Mouse (Mus musculus) regulatory T cell (primary cell): Measurements from ENCODE around the gene Gm17324.

ENCODE experiments used
- in situ Hi-C: fragments of 300-600 bp; cut with MboI, MseI; formaldehyde crosslinking; loops from one replicate; pipeline ENCODE4 v1.15.1; 2025; ENCODE audit warnings: high pct_unique_total_duplicates

The Gm17324 gene

DNA sequence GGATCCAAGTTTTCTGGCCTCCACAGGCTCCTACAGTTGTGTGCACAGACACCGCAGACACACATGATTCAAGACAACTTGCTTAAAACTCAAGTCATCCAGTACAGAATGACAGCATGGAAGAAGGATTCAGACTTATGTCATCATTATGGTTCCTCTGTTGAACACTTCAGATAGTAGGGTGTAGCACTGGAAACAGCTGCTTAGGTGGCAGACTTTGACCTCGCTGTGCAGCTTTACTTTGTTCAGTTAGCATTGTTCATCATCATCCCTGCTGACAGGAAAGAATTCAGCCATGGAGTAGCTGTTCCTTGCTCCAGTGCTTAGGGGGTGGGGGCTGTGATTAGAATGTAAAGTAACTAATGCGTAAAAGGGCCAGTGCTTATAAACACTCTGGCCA, 17.1 kb upstream of the Gm17324 start:
- in situ Hi-C loops: no loop called here

- in situ Hi-C loops: loop anchor here (5.0 kb wide), 1 partner anchor 84 kb away; no protein-coding TSS in a partner anchor
Measured at GRCm38 (mm10) chr9:78463337-78463736, 14.8 kb upstream of the Gm17324 start.

GRCm38 (mm10) chr9:78457026-78457425, 8.4 kb upstream of the Gm17324 start:
- in situ Hi-C loops: no loop called here

- in situ Hi-C loops: no loop called here
Measured at GRCm38 (mm10) chr9:78451382-78451781, 2.8 kb upstream of the Gm17324 start.

- in situ Hi-C loops: no loop called here
Measured at GRCm38 (mm10) chr9:78450404-78450803, 1.8 kb upstream of the Gm17324 start.

DNA sequence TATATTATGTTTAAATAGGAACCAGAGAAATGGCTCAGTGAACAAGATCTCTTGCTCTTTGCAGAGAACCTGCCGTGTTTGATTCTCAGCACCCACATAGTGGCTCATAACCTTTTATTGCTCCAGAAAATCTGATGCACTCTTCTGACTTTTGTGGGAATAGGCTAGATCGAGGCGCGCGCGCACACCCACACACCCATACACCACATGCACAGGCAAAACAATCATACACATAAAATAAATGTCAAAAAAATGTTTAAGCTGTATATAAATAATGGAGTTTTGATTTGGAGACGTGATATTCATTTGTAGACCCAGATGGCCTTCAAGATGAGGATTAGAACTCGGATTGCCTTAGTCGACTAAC, 997 bp downstream of the Gm17324 start:
- in situ Hi-C loops: loop anchor here (10.0 kb wide), 1 partner anchor 77 kb away; no protein-coding TSS in a partner anchor

- in situ Hi-C loops: loop anchor here (10.0 kb wide), 1 partner anchor 82 kb away; no protein-coding TSS in a partner anchor
Measured at GRCm38 (mm10) chr9:78442579-78443392, 5.8 kb downstream of the Gm17324 start, which contains the start of gene Cgas. Gene Cgas, minus strand, starts transcription at chr9:78443237.

DNA sequence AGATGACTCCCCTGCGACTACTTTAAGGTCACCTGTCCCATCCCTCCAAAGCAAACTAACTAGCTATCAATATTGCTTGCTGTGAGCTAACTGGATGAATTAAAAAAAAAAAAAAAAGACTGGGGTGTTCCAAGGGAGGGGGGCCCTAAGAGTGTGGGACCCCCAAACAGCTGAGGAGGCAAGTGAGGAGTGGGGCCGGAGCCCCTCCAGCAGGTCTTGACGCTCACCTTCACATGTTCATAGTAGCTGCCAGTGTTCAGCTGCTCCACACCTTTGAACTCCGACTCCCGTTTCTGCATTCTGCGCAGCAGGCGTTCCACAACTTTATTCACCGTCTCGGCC, 6.4 kb downstream of the Gm17324 start:
- in situ Hi-C loops: loop anchor here (10.0 kb wide), 1 partner anchor 83 kb away; no protein-coding TSS in a partner anchor

DNA sequence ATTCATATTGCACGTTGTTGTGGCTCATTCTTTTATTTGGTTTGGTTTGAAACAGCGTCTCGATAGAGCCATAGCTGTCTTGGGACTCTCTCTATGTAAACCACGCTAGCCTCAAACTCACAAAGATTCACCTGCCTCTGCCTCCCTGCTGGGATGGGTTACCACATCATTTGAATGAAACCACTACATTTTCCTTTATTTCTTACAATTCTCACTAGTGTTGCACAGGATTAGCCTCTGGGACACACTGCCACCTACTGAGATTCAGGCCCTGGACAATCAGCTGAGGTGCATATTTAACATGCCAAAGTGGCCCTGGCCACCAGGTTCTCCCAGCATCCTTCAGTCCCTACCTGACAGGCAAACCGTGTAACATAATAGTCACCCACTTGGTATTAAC, 9.2 kb downstream of the Gm17324 start:
- in situ Hi-C loops: no loop called here

GRCm38 (mm10) chr9:78432471-78432870, 16.1 kb downstream of the Gm17324 start:
- in situ Hi-C loops: no loop called here

GRCm38 (mm10) chr9:78430486-78430885, 18.1 kb downstream of the Gm17324 start:
- in situ Hi-C loops: no loop called here

DNA sequence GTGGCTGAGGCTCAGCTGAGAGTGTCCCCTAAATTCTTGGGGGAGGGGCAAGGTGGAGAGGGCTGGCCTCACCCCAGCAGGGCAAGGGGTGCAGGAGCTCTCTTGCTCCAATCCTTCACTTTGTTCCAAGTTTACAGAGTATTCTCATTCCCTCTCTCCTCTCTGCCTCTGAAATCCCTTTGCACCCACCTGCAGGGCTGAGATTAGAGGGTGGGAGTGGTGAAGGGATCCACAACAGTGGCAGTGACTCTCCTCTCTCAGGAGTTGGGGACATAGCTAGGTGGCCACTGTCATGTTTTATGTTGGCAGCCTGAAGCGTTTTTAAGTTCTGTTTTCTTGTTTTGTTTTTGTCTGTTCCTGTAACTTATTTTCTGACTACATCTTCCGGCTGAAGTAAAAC, 19.0 kb downstream of the Gm17324 start:
- in situ Hi-C loops: no loop called here

DNA sequence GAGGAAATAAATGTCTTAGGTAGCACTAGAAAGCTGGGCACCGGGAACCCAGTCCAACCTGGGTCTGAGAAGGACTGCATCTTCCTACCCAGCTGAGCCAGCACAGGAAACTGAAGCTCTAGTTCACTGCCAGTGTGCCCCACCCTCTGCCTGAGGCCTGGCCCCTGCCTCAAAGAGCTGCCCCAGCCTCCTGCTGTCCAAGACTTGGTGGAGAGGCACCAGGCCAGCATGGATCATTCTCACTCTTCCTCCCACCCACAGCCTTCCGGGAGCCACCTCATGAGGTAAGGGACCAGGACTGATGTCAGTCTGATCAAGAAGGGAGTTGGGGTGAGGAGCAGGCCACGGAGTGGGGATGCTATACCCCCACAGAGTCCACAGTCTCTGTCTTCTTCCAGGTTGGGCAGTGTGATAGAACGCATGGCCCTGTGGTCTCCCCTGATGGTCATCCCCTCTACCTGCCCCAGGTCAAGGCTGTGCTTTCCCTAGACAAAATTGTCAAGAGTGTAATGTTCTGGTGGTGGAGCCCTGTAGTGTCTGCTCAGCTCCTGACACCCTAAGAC, 19.6 kb downstream of the Gm17324 start:
- in situ Hi-C loops: no loop called here

DNA sequence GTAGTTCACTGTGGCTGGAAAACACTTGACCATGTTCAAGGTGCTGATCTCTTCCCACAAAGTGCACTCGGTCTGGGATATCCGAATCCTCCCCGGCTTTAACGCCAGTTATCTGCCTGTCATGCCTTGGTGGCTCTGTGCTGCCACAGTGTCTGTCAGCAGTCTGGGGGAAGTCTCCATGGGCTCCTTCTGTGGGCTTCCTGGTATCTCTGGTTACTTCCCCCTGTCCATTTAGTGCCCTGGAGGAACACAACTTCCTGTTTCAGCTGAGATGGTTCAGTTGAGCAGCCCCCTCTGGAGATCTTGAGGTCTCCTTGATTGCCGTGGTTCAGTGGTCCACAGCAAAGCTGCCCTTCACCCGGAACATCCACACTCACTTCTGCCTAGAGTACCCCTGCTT, 20.4 kb downstream of the Gm17324 start:
- in situ Hi-C loops: no loop called here

DNA sequence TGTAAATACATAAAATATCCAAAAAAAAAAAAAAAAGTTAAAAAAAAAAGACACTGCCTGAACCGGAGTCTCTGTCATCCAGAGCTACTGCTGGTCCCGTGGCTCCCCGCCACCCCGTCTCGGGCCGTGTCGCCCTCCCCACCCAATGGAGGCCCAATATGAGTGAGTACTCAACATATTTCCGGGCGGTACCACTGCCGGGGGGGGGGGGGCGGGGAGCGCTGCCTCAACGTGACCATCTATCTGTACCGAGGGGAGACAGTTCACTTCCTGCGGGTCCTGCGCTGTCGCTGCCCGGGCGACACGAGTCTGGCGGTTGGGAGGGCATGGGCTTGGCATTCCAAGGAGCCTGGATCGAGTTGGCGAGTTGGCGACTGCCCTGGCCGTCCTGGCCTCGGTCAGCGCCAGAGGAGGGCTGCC, 21.2 kb downstream of the Gm17324 start:
- in situ Hi-C loops: no loop called here

DNA sequence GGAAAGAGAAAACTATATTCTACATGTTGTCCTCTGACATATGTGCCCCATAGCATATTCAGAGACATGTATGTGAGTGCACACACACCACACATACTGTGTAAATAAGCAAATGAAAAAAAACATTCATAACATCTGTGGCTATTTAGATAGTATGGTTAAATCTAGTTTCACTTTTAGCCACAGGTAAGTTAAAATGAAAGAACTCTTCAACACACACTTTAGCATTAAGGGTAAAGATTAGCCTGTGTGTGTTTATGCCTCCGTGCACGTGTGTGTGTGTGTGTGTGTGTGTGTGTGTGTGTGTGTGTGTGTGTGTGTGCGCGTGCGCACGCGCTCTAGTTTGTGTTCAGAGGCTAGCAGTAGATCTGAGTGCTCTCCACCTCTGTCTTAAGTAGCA, 47.0 kb downstream of the Gm17324 start:
- in situ Hi-C loops: no loop called here

DNA sequence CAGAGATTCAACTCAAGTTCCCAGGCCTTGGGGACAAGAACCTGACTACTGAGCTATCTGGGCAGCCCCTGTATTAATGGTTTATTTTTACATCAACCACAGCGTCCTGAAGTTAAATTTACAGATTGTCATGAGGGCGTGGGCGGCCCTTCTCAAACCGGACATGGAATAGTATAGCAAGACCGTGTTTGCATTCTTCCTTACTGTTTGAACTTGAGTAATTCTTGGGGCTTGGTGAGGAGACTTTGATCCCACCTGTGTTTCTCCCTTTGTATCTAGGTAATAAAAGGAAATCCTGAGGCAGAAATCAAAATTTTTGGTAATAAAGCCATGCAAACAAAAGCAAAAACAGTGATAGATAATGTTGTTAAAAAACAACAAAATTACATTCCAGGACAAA, 48.0 kb downstream of the Gm17324 start:
- in situ Hi-C loops: no loop called here
